Mouse (Mus musculus) bone marrow, adult 2 months (tissue): ENCODE data around the gene Slc12a5.
A peak's percentile ranks its signal among the peaks of the same experiment; 100 is the strongest.

Experiments
- CTCF ChIP-seq: fragments of 200-500 bp; IDR thresholded peaks from 2 replicates; pipeline ENCODE4 v1.5.1; 2011; ENCODE audit warnings: low read length, control low read depth; ENCODE audit not compliant: control insufficient read depth, insufficient read depth
- POLR2A ChIP-seq: fragments of 200-500 bp; IDR thresholded peaks from 2 replicates; pipeline ENCODE4 v1.6.1; 2011; ENCODE audit warnings: low read depth, mild to moderate bottlenecking, control low read depth, low read length, borderline replicate concordance; ENCODE audit not compliant: control insufficient read depth

- TF ChIP-seq POLR2A (0 out of 2 replicates have a peak, but pooled peaks have one; percentile 11), CTCF (peak; percentile 75)
Measured at GRCm38 (mm10) chr2:164961506-164962182, 1.0 kb downstream of the Slc12a5 start.
